Mouse (Mus musculus) liver, embryonic 16.5 days (tissue): ENCODE results near the gene Il17ra. TPM values are rescaled to one million over a fixed set of nuclear protein-coding genes. Genes with fewer than 3 reads are reported as not detected.
A peak's percentile ranks its signal among the peaks of the same experiment; 100 is the strongest.

ENCODE experiments used
- ATAC-seq: fragments of 200-750 bp; cut with Nextera tagmentation; 2 replicates; pipeline ENCODE4 v1.8.0; 2017; ENCODE audit warnings: low read depth, mild to moderate bottlenecking, moderate number of reproducible peaks, moderate library complexity
- H3K27ac ChIP-seq: fragments of 300-500 bp; sonication (generic); 2 replicates; pipeline ENCODE4 v1.5.1; 2014; ENCODE audit warnings: mild to moderate bottlenecking, low read length
- H3K27me3 ChIP-seq: fragments of 300-500 bp; sonication (generic); 2 replicates; pipeline ENCODE4 v1.6.1; 2014; ENCODE audit warnings: low read depth, low read length, mixed read lengths; ENCODE audit not compliant: control insufficient read depth, insufficient read depth
- H3K36me3 ChIP-seq: fragments of 300-500 bp; sonication (generic); 2 replicates; pipeline ENCODE4 v1.6.1; 2014; ENCODE audit warnings: mild to moderate bottlenecking; ENCODE audit not compliant: control insufficient read depth, insufficient read depth
- H3K4me1 ChIP-seq: fragments of 300-500 bp; sonication (generic); 2 replicates; pipeline ENCODE4 v1.6.1; 2014; ENCODE audit warnings: low read depth, low read length, mixed read lengths; ENCODE audit not compliant: control insufficient read depth
- H3K4me2 ChIP-seq: fragments of 300-500 bp; sonication (generic); 2 replicates; pipeline ENCODE4 v1.6.1; 2014; ENCODE audit warnings: low read depth, low read length, mixed read lengths
- H3K4me3 ChIP-seq: fragments of 300-500 bp; sonication (generic); 2 replicates; pipeline ENCODE4 v1.5.1; 2014; ENCODE audit warnings: low read depth, mild to moderate bottlenecking, low read length
- H3K9ac ChIP-seq: fragments of 300-500 bp; sonication (generic); 2 replicates; pipeline ENCODE4 v1.6.1; 2014; ENCODE audit warnings: low read depth, low read length
- H3K9me3 ChIP-seq: fragments of 300-500 bp; sonication (generic); replicated peaks from 2 replicates; pipeline ENCODE4 v1.6.1; 2016; ENCODE audit warnings: low read length; ENCODE audit not compliant: control insufficient read depth
- WGBS: fragments of 180-500 bp; shearing (Covaris S2); extraction: QIAGEN DNeasy Blood & Tissue Kit; methylation state at CpG from one replicate; pipeline ENCODE4 v1.1.7; 2014; ENCODE audit not compliant: insufficient replicate concordance; 5-methylcytosine and 5-hydroxymethylcytosine counted together
- polyA plus RNA-seq: library from polyadenylated mRNA; unstranded; fragments of >200 nt; fragmentation: Nextera tagmentation; extraction: Ambion mirVana; gene quantifications from 2 replicates; pipeline ENCODE4 v1.2.1, GENCODE M21; 2015

Il17ra gene
- polyA plus RNA-seq, 1 experiment from 2014 or later: 13.0 TPM

DNA sequence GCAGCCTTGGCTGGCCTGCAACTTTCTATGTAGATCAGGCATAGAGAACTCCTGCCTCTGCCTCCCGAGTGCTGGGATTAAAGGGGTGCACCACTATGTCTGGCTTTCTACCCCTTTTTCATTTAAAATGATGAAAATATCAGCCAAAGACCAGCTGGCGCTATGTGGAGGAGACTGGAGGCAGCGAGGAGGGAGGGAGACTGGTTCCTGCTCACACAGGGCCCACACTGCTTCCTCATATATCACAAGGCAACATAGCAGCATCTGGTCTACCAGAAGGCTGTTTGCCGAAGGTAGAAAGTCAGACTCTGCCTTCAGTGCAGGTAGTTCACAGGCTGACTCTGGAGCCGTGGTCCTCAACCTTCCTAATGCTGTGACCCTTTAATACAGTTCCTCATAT lies 17.3 kb downstream of the Il17ra start:
- no peak for ATAC-seq
- H3K27me3 ChIP-seq: no peaks in the 10 kb centered on the region
- no peak overlapping the region for H3K4me3 ChIP-seq
- H3K36me3 ChIP-seq: peaks cover 21% of the 10 kb centered on the region
- no peak overlapping the region for H3K27ac ChIP-seq
- WGBS: 78% methylated on average over 5 of the region's 5 CpGs
- no peak overlapping the region for H3K4me2 ChIP-seq
- H3K4me1 ChIP-seq: peaks cover 19% of the 10 kb centered on the region
- H3K9ac ChIP-seq: no peak overlapping the region
- no peaks in the 10 kb centered on the region for H3K9me3 ChIP-seq

DNA sequence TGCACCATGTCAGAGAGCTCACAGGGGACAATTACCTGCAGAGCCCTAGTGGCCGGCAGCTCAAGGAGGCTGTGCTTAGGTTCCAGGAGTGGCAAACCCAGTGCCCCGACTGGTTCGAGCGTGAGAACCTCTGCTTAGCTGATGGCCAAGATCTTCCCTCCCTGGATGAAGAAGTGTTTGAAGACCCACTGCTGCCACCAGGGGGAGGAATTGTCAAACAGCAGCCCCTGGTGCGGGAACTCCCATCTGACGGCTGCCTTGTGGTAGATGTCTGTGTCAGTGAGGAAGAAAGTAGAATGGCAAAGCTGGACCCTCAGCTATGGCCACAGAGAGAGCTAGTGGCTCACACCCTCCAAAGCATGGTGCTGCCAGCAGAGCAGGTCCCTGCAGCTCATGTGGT lies 18.5 kb downstream of the Il17ra start:
- Histone ChIP-seq H3K9ac (no peak overlapping the region), H3K27me3 (no peaks in the 10 kb centered on the region), H3K27ac (no peak overlapping the region), H3K36me3 (peaks cover 20% of the 10 kb centered on the region), H3K4me1 (peaks cover 27% of the 10 kb centered on the region), H3K4me3 (no peak overlapping the region), H3K4me2 (no peak overlapping the region), H3K9me3 (no peaks in the 10 kb centered on the region)
- 73% methylated on average over 6 of the region's 6 CpGs for WGBS
- no peak for ATAC-seq

GRCm38 (mm10) chr6:120482021-120482420 lies 19.0 kb downstream of the Il17ra start:
- ATAC-seq: no peak
- Histone ChIP-seq H3K4me1 (peaks cover 27% of the 10 kb centered on the region), H3K4me3 (no peak overlapping the region), H3K4me2 (no peak overlapping the region), H3K27me3 (no peaks in the 10 kb centered on the region), H3K27ac (no peak overlapping the region), H3K9me3 (no peaks in the 10 kb centered on the region), H3K9ac (no peak overlapping the region), H3K36me3 (peaks cover 17% of the 10 kb centered on the region)
- WGBS: 87% methylated on average over 14 of the region's 14 CpGs

GRCm38 (mm10) chr6:120482756-120483155 lies 19.7 kb downstream of the Il17ra start:
- H3K4me1 ChIP-seq: peaks cover 27% of the 10 kb centered on the region

GRCm38 (mm10) chr6:120483211-120483626 lies 20.2 kb downstream of the Il17ra start:
- H3K9ac ChIP-seq: no peak overlapping the region
- no peaks in the 10 kb centered on the region for H3K27me3 ChIP-seq
- H3K4me1 ChIP-seq: peaks cover 27% of the 10 kb centered on the region
- H3K4me2 ChIP-seq: no peak overlapping the region
- H3K36me3 ChIP-seq: peaks cover 17% of the 10 kb centered on the region
- no peak overlapping the region for H3K4me3 ChIP-seq
- no peak for ATAC-seq
- H3K9me3 ChIP-seq: no peaks in the 10 kb centered on the region
- 32% methylated on average over 8 of the region's 8 CpGs for WGBS
- no peak overlapping the region for H3K27ac ChIP-seq

More at GRCm38 (mm10) chr6:120482756-120483155, 19.7 kb downstream of the Il17ra start:
- 44% methylated on average over 6 of the region's 6 CpGs for WGBS
- Histone ChIP-seq H3K4me3 (no peak overlapping the region), H3K27me3 (no peaks in the 10 kb centered on the region), H3K4me2 (no peak overlapping the region), H3K9me3 (no peaks in the 10 kb centered on the region), H3K36me3 (peaks cover 17% of the 10 kb centered on the region), H3K9ac (no peak overlapping the region), H3K27ac (no peak overlapping the region)
- no peak for ATAC-seq

- Histone ChIP-seq H3K9ac (no peak overlapping the region), H3K4me3 (no peak overlapping the region), H3K36me3 (peaks cover 17% of the 10 kb centered on the region), H3K4me1 (peaks cover 27% of the 10 kb centered on the region), H3K27me3 (peaks cover under 1% of the 10 kb centered on the region), H3K4me2 (no peak overlapping the region), H3K9me3 (no peaks in the 10 kb centered on the region), H3K27ac (no peak overlapping the region)
- WGBS: 21% methylated on average over 3 of the region's 3 CpGs
- ATAC-seq: peak; percentile 56
These were observed 22.0 kb downstream of the Il17ra start for GRCm38 (mm10) chr6:120485038-120485437.

DNA sequence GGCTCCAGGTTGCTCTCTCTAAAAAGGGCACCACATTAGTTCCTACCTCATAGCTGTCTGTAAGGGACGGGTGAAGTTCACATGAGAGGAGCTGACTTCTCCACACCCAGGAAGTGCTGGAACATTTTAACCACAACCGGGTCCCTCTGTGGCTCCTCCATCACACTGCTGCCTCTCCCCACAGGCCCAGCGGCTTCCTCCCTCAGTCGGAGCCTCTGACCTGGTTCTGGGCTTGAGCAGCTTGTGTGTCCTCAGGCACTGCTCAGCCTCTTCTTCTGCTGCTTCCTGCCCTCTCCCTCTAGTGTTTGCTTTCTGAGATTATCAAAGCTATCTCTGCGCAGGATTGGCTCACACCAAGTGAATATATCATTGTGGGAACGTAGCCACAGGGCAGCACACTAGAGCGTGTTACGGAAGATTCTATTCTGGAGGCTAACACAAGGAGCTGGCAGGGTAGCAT lies 23.0 kb downstream of the Il17ra start:
- no peaks in the 10 kb centered on the region for H3K9me3 ChIP-seq

GRCm38 (mm10) chr6:120488647-120489046 lies 25.6 kb downstream of the Il17ra start:
- ATAC-seq: no peak
- Histone ChIP-seq H3K27ac (no peak overlapping the region), H3K4me2 (no peak overlapping the region), H3K9ac (no peak overlapping the region), H3K27me3 (peaks cover 32% of the 10 kb centered on the region), H3K36me3 (no peaks in the 10 kb centered on the region), H3K9me3 (no peaks in the 10 kb centered on the region), H3K4me1 (peaks cover 38% of the 10 kb centered on the region), H3K4me3 (no peak overlapping the region)
- 25% methylated on average over 3 of the region's 3 CpGs for WGBS

More for the DNA sequence above, 23.0 kb downstream of the Il17ra start:
- H3K4me2 ChIP-seq: no peak overlapping the region
- no peak overlapping the region for H3K4me3 ChIP-seq
- H3K27ac ChIP-seq: no peak overlapping the region
- H3K27me3 ChIP-seq: peaks cover 6% of the 10 kb centered on the region
- peaks cover 27% of the 10 kb centered on the region for H3K4me1 ChIP-seq
- H3K9ac ChIP-seq: no peak overlapping the region
- 0 out of 2 replicates have a peak, but pooled peaks have one; percentile 16 for ATAC-seq
- H3K36me3 ChIP-seq: peaks cover 10% of the 10 kb centered on the region
- 28% methylated on average over 8 of the region's 8 CpGs for WGBS

DNA sequence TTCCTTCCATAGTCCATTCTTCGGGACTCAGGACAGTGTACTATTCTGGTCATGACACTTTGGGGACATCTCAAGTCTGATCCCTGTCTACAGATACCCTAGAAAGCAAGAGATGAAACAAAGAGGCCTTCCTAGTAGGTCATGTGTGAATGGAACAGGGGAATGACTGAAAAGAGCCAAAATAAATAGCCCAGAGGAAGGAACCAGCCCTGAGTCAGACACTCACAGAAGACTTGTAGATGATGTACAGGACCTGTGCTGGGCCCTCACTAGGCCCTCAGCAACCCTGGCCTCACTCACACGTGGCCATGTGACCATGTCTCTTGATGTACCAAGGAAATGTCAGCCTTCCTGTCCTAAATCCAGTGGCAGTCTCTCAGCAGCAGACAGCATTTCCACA lies 26.4 kb downstream of the Il17ra start:
- Histone ChIP-seq H3K4me2 (no peak overlapping the region), H3K9ac (no peak overlapping the region), H3K4me3 (no peak overlapping the region), H3K36me3 (no peaks in the 10 kb centered on the region), H3K27me3 (peaks cover 40% of the 10 kb centered on the region), H3K27ac (no peak overlapping the region), H3K4me1 (peaks cover 37% of the 10 kb centered on the region), H3K9me3 (no peaks in the 10 kb centered on the region)
- 44% methylated on average over 2 of the region's 2 CpGs for WGBS
- no peak for ATAC-seq
